Mouse (Mus musculus) heart, postnatal 0 days (tissue): ENCODE measurements around the gene Meioc.

Experiments
- CTCF ChIP-seq: IDR thresholded peaks from 2 replicates; pipeline ENCODE4 v1.5.1; 2016; ENCODE audit warnings: antibody characterized with exemption, control low read depth, low read depth
- EP300 ChIP-seq: IDR thresholded peaks from 2 replicates; pipeline ENCODE4 v1.6.1; 2016; ENCODE audit warnings: antibody characterized with exemption, low read depth

GRCm38 (mm10) chr11:102629375-102629774 is 34.1 kb upstream of the Meioc start:
- TF ChIP-seq CTCF = no peak
- TF ChIP-seq EP300 = no peak
